Mouse (Mus musculus) E14TG2a.4 (cell line): ENCODE results near the gene Gm572.

Experiments used
- CTCF ChIP-seq: conservative IDR thresholded peaks from 2 replicates; pipeline ENCODE4 v1.5.1; 2014; ENCODE audit warnings: low read length
- NANOG ChIP-seq: IDR thresholded peaks from 2 replicates; pipeline ENCODE4 v1.6.1; 2014; ENCODE audit warnings: borderline replicate concordance, low read length, mixed read lengths

DNA sequence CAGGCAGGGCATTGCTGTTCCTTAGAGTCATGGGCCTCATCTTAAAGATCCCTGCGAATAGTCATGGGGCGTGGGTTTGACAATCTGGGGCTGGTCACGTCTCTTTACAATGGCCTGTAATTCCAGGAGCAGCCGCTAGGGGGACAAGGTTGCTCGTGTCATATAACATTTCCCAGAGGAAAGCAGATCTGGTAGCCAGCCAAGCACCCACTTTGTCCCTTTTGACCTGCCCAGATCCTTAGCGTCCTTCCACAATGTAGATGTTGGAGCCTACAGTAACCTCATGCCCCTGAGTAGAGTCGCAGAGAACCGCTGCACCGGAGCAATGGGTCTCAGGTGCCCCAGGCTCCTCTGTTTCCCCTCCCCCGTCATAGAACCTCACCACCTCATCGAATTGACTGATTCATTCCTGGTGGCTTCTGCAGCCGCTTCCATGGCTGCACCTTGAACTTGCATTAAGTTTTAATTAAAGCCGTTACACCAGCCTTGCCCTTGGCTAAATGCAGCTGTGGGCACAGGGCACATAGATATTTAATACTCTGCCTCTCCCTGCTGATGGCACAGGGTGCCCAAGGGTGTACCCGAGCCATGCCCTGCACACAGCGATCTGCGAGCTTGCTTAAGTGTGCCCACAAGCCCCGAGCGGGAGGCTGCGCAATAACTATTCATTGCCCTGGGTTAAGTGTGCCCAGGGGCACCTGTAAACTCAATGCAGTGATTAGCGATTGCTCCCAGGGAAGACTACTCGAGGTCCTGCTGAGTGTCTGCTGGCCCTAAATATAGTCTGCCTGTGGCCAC, 19.2 kb downstream of the Gm572 start:
- TF ChIP-seq NANOG (no peak), CTCF (peak; percentile 87)
